Mouse (Mus musculus): Measurements from ENCODE around the gene Plekhd1. TPM values are rescaled to one million over a fixed set of nuclear protein-coding genes. Genes with fewer than 3 reads are reported as not detected.

Plekhd1 gene
- polyA plus RNA-seq, 1 experiment from 2014 or later: 3.1 TPM

DNA sequence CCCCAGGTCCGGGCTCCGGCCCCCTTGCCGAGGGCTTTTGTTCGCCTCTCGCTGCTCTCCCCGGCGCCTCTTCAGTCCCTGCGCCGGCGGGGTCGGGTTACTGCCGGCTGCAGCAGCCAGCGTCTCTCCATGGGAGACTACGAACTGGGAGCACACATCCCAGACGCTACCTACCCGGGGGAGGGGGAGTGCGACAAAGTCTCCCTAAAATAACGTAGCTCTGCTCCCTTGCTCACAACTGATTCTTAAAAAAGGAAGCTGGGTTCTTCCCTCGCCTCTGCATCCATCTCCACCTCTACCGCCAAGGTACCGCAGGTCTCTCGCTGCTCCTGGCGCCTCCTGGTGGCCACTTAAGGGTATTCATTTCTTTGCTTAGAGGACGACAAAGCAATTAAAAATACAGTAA, 68.0 kb downstream of the Plekhd1 start, which contains the start of gene Ccdc177:
Ccdc177 (minus strand) TSS at position 292 of the 406 bp plus-strand sequence.
- H3K27me3 ChIP-seq: peaks cover 15% of the 10 kb centered on the region; the same call in 1 of the 2 replicates
- H3K9me3 ChIP-seq: peaks cover 17% of the 10 kb centered on the region
- peak; percentile 62 for ATAC-seq (ENCODE audit: low FRiP score)
- H3K27ac ChIP-seq: peak within 1 kb of the TSS; percentile 98
- WGBS: under 1% methylated on average over 24 of the region's 24 CpGs
- peak within 1 kb of the TSS; percentile 80 for H3K4me2 ChIP-seq
- H3K4me3 ChIP-seq: peak within 1 kb of the TSS; percentile 75
- H3K36me3 ChIP-seq: peaks cover 37% of the 10 kb centered on the region
- H3K9ac ChIP-seq: peak within 1 kb of the TSS; percentile 97
- H3K4me1 ChIP-seq (replicated peaks): peaks cover 28% of the 10 kb centered on the region

DNA sequence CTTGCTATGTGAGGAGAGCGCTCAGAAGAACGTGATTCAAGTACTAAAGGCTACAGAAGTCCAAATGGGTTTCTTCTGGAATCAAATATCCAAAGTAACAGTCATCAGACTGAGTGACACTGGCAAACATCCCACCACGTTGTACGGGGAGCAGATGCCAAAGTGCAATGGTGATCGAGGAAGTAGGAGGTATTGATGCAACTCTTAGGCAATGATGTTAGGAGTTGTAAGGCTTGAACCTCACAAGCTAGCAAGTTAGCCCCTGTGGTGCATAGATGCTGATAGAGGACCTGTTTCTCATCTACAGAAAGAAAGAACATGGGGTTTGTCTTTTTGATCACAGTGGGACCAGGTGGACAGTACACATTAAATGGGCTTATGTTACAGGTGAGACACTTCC, 70.6 kb downstream of the Plekhd1 start:
- Histone ChIP-seq H3K9ac (no peak overlapping the region), H3K4me3 (no peak overlapping the region), H3K27ac (no peak overlapping the region), H3K27me3 (peaks cover 5% of the 10 kb centered on the region; the same call in 1 of the 2 replicates), H3K36me3 (peaks cover 11% of the 10 kb centered on the region), H3K9me3 (0 out of 2 replicates have a peak, but pooled peaks cover under 1% of the 10 kb centered on the region), H3K4me2 (no peak overlapping the region), H3K4me1 (replicated peaks) (peaks cover 19% of the 10 kb centered on the region)
- no peak for ATAC-seq (ENCODE audit: low FRiP score)
- 91% methylated on average over 5 of the region's 5 CpGs for WGBS

DNA sequence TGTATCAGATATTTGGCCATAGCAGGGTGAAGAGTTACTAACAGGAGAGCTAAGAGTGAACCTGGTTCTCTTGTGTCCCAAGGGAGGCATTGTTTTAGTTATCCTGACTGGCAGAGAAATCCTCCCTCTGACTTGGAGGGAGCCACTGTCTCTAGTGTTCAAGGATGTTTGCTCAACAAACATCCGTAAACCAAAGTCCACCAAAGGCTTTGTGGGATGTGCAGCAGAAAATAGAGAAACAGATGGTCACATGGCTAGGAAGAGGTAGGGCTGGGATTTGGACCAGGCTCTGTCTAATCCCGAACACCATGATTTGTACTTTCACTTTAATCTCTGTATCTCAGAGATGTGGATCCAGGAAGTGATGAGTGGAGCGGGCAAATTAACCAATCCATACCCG, 71.7 kb downstream of the Plekhd1 start:
- Histone ChIP-seq H3K4me1 (replicated peaks) (peaks cover 8% of the 10 kb centered on the region), H3K9ac (no peak overlapping the region), H3K4me2 (no peak overlapping the region), H3K4me3 (no peak overlapping the region), H3K36me3 (no peaks in the 10 kb centered on the region), H3K27ac (no peak overlapping the region), H3K9me3 (no peaks in the 10 kb centered on the region), H3K27me3 (0 out of 2 replicates have a peak, but pooled peaks cover 2% of the 10 kb centered on the region)
- 78% methylated on average over 4 of the region's 4 CpGs for whole genome bisulfite sequencing
- no peak for ATAC-seq (ENCODE audit: low FRiP score)

DNA sequence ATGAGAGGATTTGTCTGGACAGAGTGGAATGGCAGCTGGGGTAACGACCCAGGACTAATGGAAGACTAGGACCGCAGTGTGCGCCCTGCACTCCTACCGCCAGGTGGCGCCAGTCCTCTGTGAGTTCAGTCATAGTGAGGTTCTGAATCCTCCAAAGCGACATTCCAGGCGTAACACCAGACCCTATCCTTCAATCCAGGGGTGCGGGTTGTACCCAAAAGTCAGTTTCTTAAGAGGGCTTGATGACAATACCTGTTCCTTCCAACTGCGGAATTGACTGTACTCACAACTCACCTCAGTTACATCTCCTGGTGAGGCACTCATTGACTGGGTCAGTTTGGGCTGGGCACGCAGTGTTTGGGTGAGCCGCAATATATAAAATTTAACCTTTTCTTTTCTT, 77.3 kb downstream of the Plekhd1 start:
- Histone ChIP-seq H3K36me3 (no peaks in the 10 kb centered on the region), H3K9ac (no peak overlapping the region), H3K4me3 (no peak overlapping the region), H3K9me3 (no peaks in the 10 kb centered on the region), H3K4me1 (replicated peaks) (no peaks in the 10 kb centered on the region), H3K27me3 (no peaks in the 10 kb centered on the region), H3K4me2 (peak overlapping the region; percentile 15; the same call in 1 of the 2 replicates), H3K27ac (no peak overlapping the region)
- 20% methylated on average over 11 of the region's 11 CpGs for WGBS
- ATAC-seq (ENCODE audit: low FRiP score): peak; percentile 87

Other genes starting within 250 kb of the Plekhd1 start
- 51.1 and 53.4 TPM in 2 replicates for gene Exd2, start 229.5 kb upstream of the Plekhd1 start, polyA plus RNA-seq (2015; fragmentation: Nextera tagmentation; extraction: Ambion mirVana)
- 29.1 and 30.7 TPM in 2 replicates for gene Galnt16, start 174.3 kb upstream of the Plekhd1 start, polyA plus RNA-seq (2015; fragmentation: Nextera tagmentation; extraction: Ambion mirVana)
- gene Slc39a9, start 48.7 kb upstream of the Plekhd1 start, polyA plus RNA-seq (2015; fragmentation: Nextera tagmentation; extraction: Ambion mirVana): 23.6 TPM in 2 replicates
- gene Erh, start 48.2 kb upstream of the Plekhd1 start, polyA plus RNA-seq (2015; fragmentation: Nextera tagmentation; extraction: Ambion mirVana): 329 and 335 TPM in 2 replicates
- 3.8 and 4.0 TPM in 2 replicates for gene Ccdc177, start 68.1 kb downstream of the Plekhd1 start, polyA plus RNA-seq (2015; fragmentation: Nextera tagmentation; extraction: Ambion mirVana)
- gene Susd6, start 97.9 kb downstream of the Plekhd1 start, polyA plus RNA-seq (2015; fragmentation: Nextera tagmentation; extraction: Ambion mirVana): 11.4 and 12.8 TPM in 2 replicates